Mouse (Mus musculus): ENCODE results near the gene Lrmp. TPM values are rescaled to one million over a fixed set of nuclear protein-coding genes. Genes with fewer than 3 reads are reported as not detected.
A peak's percentile ranks its signal among the peaks of the same experiment; 100 is the strongest.

Lrmp gene
- polyA plus RNA-seq, 1 experiment, result 261 TPM

GRCm38 (mm10) chr6:145204440-145204839, 89.0 kb downstream of the Lrmp start:
- Histone ChIP-seq H3K4me3 (ENCODE audit: control insufficient read depth, insufficient read depth, low read length) (no peak overlapping the region), H3K4me1 (replicated peaks; ENCODE audit: control insufficient read depth, insufficient read depth, low read length) (no peaks in the 10 kb centered on the region), H3K27me3 (ENCODE audit: control insufficient read depth, insufficient read depth, low read length) (no peaks in the 10 kb centered on the region), H3K27ac (ENCODE audit: control insufficient read depth, insufficient read depth, low read length) (no peak overlapping the region), H3K36me3 (ENCODE audit: control insufficient read depth, insufficient read depth, low read length) (no peaks in the 10 kb centered on the region)
- no peak for TF ChIP-seq POLR2A (IDR thresholded peaks at IDR 0.05; ENCODE audit: control insufficient read depth, extremely low read depth, insufficient read depth, low read length, poor library complexity)
- no peak for TF ChIP-seq CTCF (IDR thresholded peaks at IDR 0.05; ENCODE audit: borderline replicate concordance, control insufficient read depth, extremely low read depth, insufficient read depth, low read length, poor library complexity)
- DNase-seq, result no peak
- 94% methylated on average over 6 of the region's 6 CpGs for WGBS

GRCm38 (mm10) chr6:145205142-145205541, 89.7 kb downstream of the Lrmp start:
- Histone ChIP-seq H3K4me3 (ENCODE audit: control insufficient read depth, insufficient read depth, low read length) (no peak overlapping the region), H3K27me3 (ENCODE audit: control insufficient read depth, insufficient read depth, low read length) (no peaks in the 10 kb centered on the region), H3K36me3 (ENCODE audit: control insufficient read depth, insufficient read depth, low read length) (no peaks in the 10 kb centered on the region), H3K4me1 (replicated peaks; ENCODE audit: control insufficient read depth, insufficient read depth, low read length) (no peaks in the 10 kb centered on the region), H3K27ac (ENCODE audit: control insufficient read depth, insufficient read depth, low read length) (no peak overlapping the region)
- no peak for TF ChIP-seq CTCF (IDR thresholded peaks at IDR 0.05; ENCODE audit: borderline replicate concordance, control insufficient read depth, extremely low read depth, insufficient read depth, low read length, poor library complexity)
- no peak for TF ChIP-seq POLR2A (IDR thresholded peaks at IDR 0.05; ENCODE audit: control insufficient read depth, extremely low read depth, insufficient read depth, low read length, poor library complexity)
- WGBS, result 92% methylated on average over 10 of the region's 10 CpGs
- DNase-seq, result no peak

- WGBS, result 33% methylated on average over 8 of the region's 8 CpGs
- no peak for TF ChIP-seq POLR2A (IDR thresholded peaks at IDR 0.05; ENCODE audit: control insufficient read depth, extremely low read depth, insufficient read depth, low read length, poor library complexity)
- TF ChIP-seq CTCF (IDR thresholded peaks at IDR 0.05; ENCODE audit: borderline replicate concordance, control insufficient read depth, extremely low read depth, insufficient read depth, low read length, poor library complexity), result no peak
- 0 out of 2 replicates have a peak, but pooled peaks cover 2% of the 10 kb centered on the region for H3K4me1 ChIP-seq (replicated peaks; ENCODE audit: control insufficient read depth, insufficient read depth, low read length)
- no peaks in the 10 kb centered on the region for H3K36me3 ChIP-seq (ENCODE audit: control insufficient read depth, insufficient read depth, low read length)
- no peak overlapping the region; the same call in 1 of the 2 replicates for H3K27ac ChIP-seq (ENCODE audit: control insufficient read depth, insufficient read depth, low read length)
- peak overlapping the region; percentile 69 for H3K4me3 ChIP-seq (ENCODE audit: control insufficient read depth, insufficient read depth, low read length)
- H3K27me3 ChIP-seq (ENCODE audit: control insufficient read depth, insufficient read depth, low read length), result no peaks in the 10 kb centered on the region
- DNase-seq, result no peak
These were observed 94.7 kb downstream of the Lrmp start for GRCm38 (mm10) chr6:145210056-145210680.

- TF ChIP-seq POLR2A (IDR thresholded peaks at IDR 0.05; ENCODE audit: control insufficient read depth, extremely low read depth, insufficient read depth, low read length, poor library complexity) (peak; percentile 90), CTCF (IDR thresholded peaks at IDR 0.05; ENCODE audit: borderline replicate concordance, control insufficient read depth, extremely low read depth, insufficient read depth, low read length, poor library complexity) (0 out of 2 replicates have a peak, but pooled peaks have one; percentile 24)
- WGBS, result under 1% methylated on average over 36 of the region's 36 CpGs
- Histone ChIP-seq H3K36me3 (ENCODE audit: control insufficient read depth, insufficient read depth, low read length) (0 out of 2 replicates have a peak, but pooled peaks cover under 1% of the 10 kb centered on the region), H3K4me1 (replicated peaks; ENCODE audit: control insufficient read depth, insufficient read depth, low read length) (0 out of 2 replicates have a peak, but pooled peaks cover 2% of the 10 kb centered on the region), H3K27ac (ENCODE audit: control insufficient read depth, insufficient read depth, low read length) (peak within 1 kb of the TSS; percentile 64), H3K4me3 (ENCODE audit: control insufficient read depth, insufficient read depth, low read length) (peak within 1 kb of the TSS; percentile 78), H3K27me3 (ENCODE audit: control insufficient read depth, insufficient read depth, low read length) (no peaks in the 10 kb centered on the region)
- peak; percentile 98 for DNase-seq
These were observed 95.4 kb downstream of the Lrmp start, which contains the start of the genes Casc1 and Etfrf1 for GRCm38 (mm10) chr6:145210816-145211338. Gene Casc1 (minus strand): TSS chr6:145211005. Gene Etfrf1 (plus strand): TSS chr6:145211134.

GRCm38 (mm10) chr6:145211376-145212305, 96.2 kb downstream of the Lrmp start:
- Histone ChIP-seq H3K27me3 (ENCODE audit: control insufficient read depth, insufficient read depth, low read length) (no peaks in the 10 kb centered on the region), H3K27ac (ENCODE audit: control insufficient read depth, insufficient read depth, low read length) (peak overlapping the region; percentile 64), H3K36me3 (ENCODE audit: control insufficient read depth, insufficient read depth, low read length) (0 out of 2 replicates have a peak, but pooled peaks cover 5% of the 10 kb centered on the region), H3K4me1 (replicated peaks; ENCODE audit: control insufficient read depth, insufficient read depth, low read length) (0 out of 2 replicates have a peak, but pooled peaks cover 2% of the 10 kb centered on the region), H3K4me3 (ENCODE audit: control insufficient read depth, insufficient read depth, low read length) (peak overlapping the region; percentile 78)
- TF ChIP-seq CTCF (IDR thresholded peaks at IDR 0.05; ENCODE audit: borderline replicate concordance, control insufficient read depth, extremely low read depth, insufficient read depth, low read length, poor library complexity) (no peak), POLR2A (IDR thresholded peaks at IDR 0.05; ENCODE audit: control insufficient read depth, extremely low read depth, insufficient read depth, low read length, poor library complexity) (no peak)
- WGBS, result 2% methylated on average over 21 of the region's 21 CpGs
- DNase-seq, result no peak

GRCm38 (mm10) chr6:145213916-145214315, 98.5 kb downstream of the Lrmp start:
- WGBS, result 97% methylated on average over 2 of the region's 2 CpGs
- TF ChIP-seq CTCF (IDR thresholded peaks at IDR 0.05; ENCODE audit: borderline replicate concordance, control insufficient read depth, extremely low read depth, insufficient read depth, low read length, poor library complexity), result no peak
- TF ChIP-seq POLR2A (IDR thresholded peaks at IDR 0.05; ENCODE audit: control insufficient read depth, extremely low read depth, insufficient read depth, low read length, poor library complexity), result no peak

More at GRCm38 (mm10) chr6:145213916-145214315, 98.5 kb downstream of the Lrmp start:
- no peak overlapping the region for H3K27ac ChIP-seq (ENCODE audit: control insufficient read depth, insufficient read depth, low read length)
- no peak overlapping the region for H3K4me3 ChIP-seq (ENCODE audit: control insufficient read depth, insufficient read depth, low read length)
- H3K27me3 ChIP-seq (ENCODE audit: control insufficient read depth, insufficient read depth, low read length), result no peaks in the 10 kb centered on the region
- 0 out of 2 replicates have a peak, but pooled peaks cover 2% of the 10 kb centered on the region for H3K4me1 ChIP-seq (replicated peaks; ENCODE audit: control insufficient read depth, insufficient read depth, low read length)
- H3K36me3 ChIP-seq (ENCODE audit: control insufficient read depth, insufficient read depth, low read length), result peaks cover 15% of the 10 kb centered on the region
- no peak for DNase-seq

All from thymus, adult 2 months (tissue).